Mouse (Mus musculus) hindbrain, postnatal 0 days (tissue): ENCODE measurements at regions not wholly inside any gene's neighbourhood (a gene's known extent, or its start where the extent isn't known, plus 50 kb on each side); places are given as distances from the start of the nearest gene placed in this dataset.

Experiments
- ATAC-seq: fragments of 200-750 bp; cut with Nextera tagmentation; 2 replicates; pipeline ENCODE4 v1.8.0; 2017; ENCODE audit warnings: mild to moderate bottlenecking, moderate TSS enrichment, moderate library complexity
- DNase-seq: peaks from one replicate; pipeline ENCODE4 v3.0.0-alpha.2; 2015; ENCODE audit warnings: low spot score
- H3K27ac ChIP-seq: fragments of 300-500 bp; sonication (generic); 2 replicates; pipeline ENCODE4 v1.5.1; 2014; ENCODE audit warnings: mild to moderate bottlenecking
- H3K27me3 ChIP-seq: fragments of 300-500 bp; sonication (generic); 2 replicates; pipeline ENCODE4 v1.6.1; 2014; ENCODE audit warnings: low read length, mixed read lengths; ENCODE audit not compliant: insufficient read depth
- H3K36me3 ChIP-seq: fragments of 300-500 bp; sonication (generic); 2 replicates; pipeline ENCODE4 v1.6.1; 2014; ENCODE audit warnings: low read length, mixed read lengths; ENCODE audit not compliant: insufficient read depth
- H3K4me1 ChIP-seq: fragments of 300-500 bp; sonication (generic); 2 replicates; pipeline ENCODE4 v1.6.1; 2014; ENCODE audit warnings: antibody characterized with exemption, low read length, mixed read lengths; ENCODE audit not compliant: insufficient read depth
- H3K4me2 ChIP-seq: fragments of 300-500 bp; sonication (generic); 2 replicates; pipeline ENCODE4 v1.6.1; 2014; ENCODE audit warnings: low read depth, mild to moderate bottlenecking, low read length, moderate library complexity, mixed read lengths
- H3K4me3 ChIP-seq: fragments of 300-500 bp; sonication (generic); 2 replicates; pipeline ENCODE4 v1.5.1; 2014; ENCODE audit warnings: low read length
- H3K9ac ChIP-seq: fragments of 300-500 bp; sonication (generic); replicated peaks from 2 replicates; pipeline ENCODE4 v1.6.1; 2014; ENCODE audit warnings: mild to moderate bottlenecking, low read length, moderate library complexity, mixed read lengths
- H3K9me3 ChIP-seq: fragments of 300-500 bp; sonication (generic); 2 replicates; pipeline ENCODE4 v1.6.1; 2016; ENCODE audit warnings: low read length, mixed read lengths
- CTCF ChIP-seq: IDR thresholded peaks from 2 replicates; pipeline ENCODE4 v1.5.1; 2016; ENCODE audit warnings: antibody characterized with exemption, control low read depth, low read depth
- WGBS: fragments of 180-500 bp; shearing (Covaris S2); extraction: QIAGEN DNeasy Blood & Tissue Kit; methylation state at CpG from one replicate; pipeline ENCODE4 v1.1.7; 2014; 5-methylcytosine and 5-hydroxymethylcytosine counted together

DNA sequence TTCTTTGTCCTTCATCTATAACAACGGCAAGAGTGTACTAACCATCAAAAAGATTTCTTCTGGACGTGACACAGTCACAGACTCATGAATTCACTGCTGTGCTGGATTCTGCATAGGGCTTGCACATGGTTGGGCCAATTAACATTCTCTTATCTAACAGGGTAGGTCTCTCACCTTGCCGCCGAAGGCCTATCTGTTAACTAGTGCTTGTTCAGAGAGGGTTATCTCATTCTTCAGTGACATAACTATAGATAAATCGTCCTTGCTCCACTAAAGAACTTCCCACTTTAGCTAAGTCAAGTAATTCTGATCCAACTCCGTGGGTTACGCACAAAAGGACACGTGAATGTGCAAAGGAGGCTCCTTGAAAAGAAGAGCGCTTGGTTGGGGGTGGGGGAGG lies 899.6 kb downstream of the Basp1 start:
- no peak for TF ChIP-seq CTCF
- no peak overlapping the region for H3K27ac ChIP-seq
- H3K9me3 ChIP-seq = no peaks in the 10 kb centered on the region
- H3K4me3 ChIP-seq = no peak overlapping the region
- ATAC-seq (no peak), DNase-seq (no peak)
- H3K4me1 ChIP-seq = no peaks in the 10 kb centered on the region
- H3K36me3 ChIP-seq = no peaks in the 10 kb centered on the region
- H3K9ac ChIP-seq = no peak overlapping the region
- no peak overlapping the region for H3K4me2 ChIP-seq
- H3K27me3 ChIP-seq = no peaks in the 10 kb centered on the region
- 84% methylated on average over 9 of the region's 9 CpGs for WGBS

DNA sequence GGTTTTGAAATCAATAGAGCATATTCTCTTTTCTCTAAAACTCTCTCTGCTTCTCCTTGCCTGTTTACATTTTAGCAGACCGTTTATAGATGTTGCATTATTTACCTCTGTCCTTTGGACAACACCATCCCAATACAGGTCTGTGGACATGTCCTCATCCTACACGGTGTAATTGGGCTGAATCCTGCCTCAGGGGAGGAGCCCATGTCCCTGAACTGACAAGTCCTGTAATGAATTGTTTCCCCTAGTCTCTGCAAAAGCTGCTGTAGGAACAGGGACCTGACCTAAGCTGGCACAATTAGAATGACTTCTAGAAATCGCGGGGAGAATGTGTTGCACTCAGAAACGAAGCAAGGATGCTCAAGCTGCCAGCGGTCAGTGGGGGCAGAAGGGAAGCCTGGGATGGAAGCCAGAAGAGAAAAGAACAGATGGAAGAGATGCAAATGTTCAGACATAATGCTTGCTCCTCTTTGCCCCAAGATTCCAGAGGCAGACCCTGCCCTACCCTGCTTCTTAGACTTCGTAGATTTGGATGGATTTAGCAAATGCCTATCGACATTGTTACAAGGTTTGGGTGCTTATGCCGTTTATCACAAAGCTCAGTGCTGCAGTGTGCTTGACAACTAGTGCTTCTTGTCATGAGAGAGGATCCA lies 911.5 kb downstream of the Basp1 start:
- no peaks in the 10 kb centered on the region for H3K27me3 ChIP-seq
- H3K4me3 ChIP-seq = no peak overlapping the region
- H3K27ac ChIP-seq = no peak overlapping the region
- no peak overlapping the region for H3K9ac ChIP-seq
- 51% methylated on average over 9 of the region's 9 CpGs for WGBS
- TF ChIP-seq CTCF = no peak
- DNase-seq (peak; percentile 60), ATAC-seq (peak; percentile 62)
- H3K4me2 ChIP-seq = peak overlapping the region; percentile 28; the same call in 1 of the 2 replicates
- no peaks in the 10 kb centered on the region for H3K36me3 ChIP-seq
- H3K9me3 ChIP-seq = no peaks in the 10 kb centered on the region
- H3K4me1 ChIP-seq = 0 out of 2 replicates have a peak, but pooled peaks cover 3% of the 10 kb centered on the region

DNA sequence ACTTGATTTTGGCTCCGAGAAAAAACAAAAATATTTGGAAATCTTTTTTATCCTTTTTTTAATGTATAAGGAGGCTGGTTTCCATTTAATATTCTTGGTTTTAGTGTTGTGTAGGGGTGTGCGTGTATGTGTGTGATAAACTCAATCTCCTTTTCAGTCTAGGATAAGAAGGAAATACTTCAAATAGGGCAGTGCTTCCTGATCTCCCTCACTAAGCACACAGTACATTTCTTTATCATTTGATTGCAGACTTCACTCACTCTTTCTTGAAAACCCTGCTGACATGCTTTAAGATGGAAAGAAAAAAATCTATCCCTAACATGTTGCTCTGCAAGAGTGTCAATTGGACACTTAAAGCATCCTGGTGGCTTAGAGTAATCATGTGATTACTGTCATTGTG lies 927.3 kb downstream of the Basp1 start:
- ATAC-seq (no peak), DNase-seq (no peak)
- Histone ChIP-seq H3K27ac (no peak overlapping the region), H3K36me3 (no peaks in the 10 kb centered on the region), H3K4me3 (no peak overlapping the region), H3K9me3 (no peaks in the 10 kb centered on the region), H3K4me2 (no peak overlapping the region), H3K4me1 (no peaks in the 10 kb centered on the region), H3K27me3 (no peaks in the 10 kb centered on the region), H3K9ac (no peak overlapping the region)
- no peak for TF ChIP-seq CTCF
- 92% methylated on average over 2 of the region's 2 CpGs for WGBS

DNA sequence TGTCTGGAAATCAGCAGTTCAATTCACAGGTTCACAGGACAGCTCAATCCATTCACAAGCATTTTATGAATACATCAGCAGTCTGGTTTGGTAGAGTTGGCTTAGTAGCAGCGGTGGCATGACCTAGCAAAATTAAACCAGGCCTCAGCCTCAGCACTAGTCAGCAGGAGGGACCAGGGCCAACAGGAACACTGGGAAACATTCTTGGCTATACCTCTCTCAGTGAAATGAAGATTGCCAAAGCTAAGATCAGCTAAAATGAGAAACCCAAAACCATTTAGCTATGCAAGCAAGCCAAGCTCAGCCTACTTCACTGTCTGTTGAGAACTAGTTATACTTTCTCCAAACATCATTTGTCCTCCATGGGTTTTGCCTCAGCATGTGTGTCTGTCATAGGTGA lies 945.3 kb downstream of the Basp1 start:
- no peak overlapping the region for H3K27ac ChIP-seq
- WGBS = 71% methylated on average over 1 of the region's 1 CpGs
- no peak overlapping the region for H3K9ac ChIP-seq
- H3K36me3 ChIP-seq = no peaks in the 10 kb centered on the region
- H3K4me3 ChIP-seq = no peak overlapping the region
- no peak overlapping the region for H3K4me2 ChIP-seq
- ATAC-seq (no peak), DNase-seq (no peak)
- H3K4me1 ChIP-seq = no peaks in the 10 kb centered on the region
- H3K9me3 ChIP-seq = no peaks in the 10 kb centered on the region
- H3K27me3 ChIP-seq = no peaks in the 10 kb centered on the region
- TF ChIP-seq CTCF = no peak

DNA sequence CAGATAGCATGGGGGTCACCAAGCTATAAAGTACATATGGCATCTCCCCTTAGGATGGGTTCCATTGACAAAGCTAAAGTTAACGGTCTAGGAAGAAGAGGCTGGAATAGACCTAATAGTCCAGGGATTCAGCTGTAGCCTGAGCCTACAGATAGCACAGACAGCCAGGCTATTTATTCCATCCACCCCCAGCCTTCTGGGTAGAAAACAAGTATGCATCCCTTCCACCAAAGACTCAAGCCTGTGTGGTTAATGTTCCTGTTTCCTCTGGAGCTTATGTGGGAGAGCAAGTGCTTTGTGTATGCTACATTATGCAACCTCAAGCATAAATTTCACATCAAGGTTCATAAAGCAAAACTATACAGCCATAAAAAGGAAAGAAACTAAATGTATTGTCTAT lies 955.8 kb downstream of the Basp1 start:
- no peak overlapping the region for H3K27ac ChIP-seq
- no peak for DNase-seq

DNA sequence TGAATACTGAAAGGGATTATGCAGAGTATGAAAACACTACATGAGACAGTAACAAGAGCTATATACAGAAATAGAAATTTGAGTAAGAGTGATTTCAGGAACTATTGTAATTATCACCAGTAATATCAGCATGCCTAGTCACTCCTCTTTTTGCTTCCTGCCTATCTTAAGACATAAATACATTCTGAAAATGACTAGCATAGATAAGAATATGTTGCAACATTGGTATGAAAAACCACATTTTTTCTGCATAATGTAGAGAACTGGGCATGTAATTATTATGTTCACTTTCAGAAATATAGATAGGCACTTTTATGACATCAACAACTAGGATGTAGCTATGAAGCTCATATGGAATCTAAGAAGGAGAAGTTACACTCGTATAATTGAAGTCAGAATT lies 980.5 kb downstream of the Basp1 start:
- no peak for ATAC-seq
- Histone ChIP-seq H3K36me3 (no peaks in the 10 kb centered on the region), H3K4me1 (no peaks in the 10 kb centered on the region), H3K9me3 (no peaks in the 10 kb centered on the region), H3K9ac (no peak overlapping the region), H3K4me2 (no peak overlapping the region), H3K4me3 (no peak overlapping the region), H3K27me3 (no peaks in the 10 kb centered on the region), H3K27ac (no peak overlapping the region)
- 86% methylated on average over 1 of the region's 1 CpGs for WGBS
- TF ChIP-seq CTCF = no peak
- no peak for DNase-seq

More for the DNA sequence above, 955.8 kb downstream of the Basp1 start:
- no peak overlapping the region for H3K4me2 ChIP-seq
- H3K9ac ChIP-seq = no peak overlapping the region
- TF ChIP-seq CTCF = no peak
- no peak overlapping the region for H3K4me3 ChIP-seq
- H3K27me3 ChIP-seq = no peaks in the 10 kb centered on the region
- H3K36me3 ChIP-seq = no peaks in the 10 kb centered on the region
- no peak for ATAC-seq
- H3K9me3 ChIP-seq = no peaks in the 10 kb centered on the region
- WGBS = 89% methylated on average over 1 of the region's 1 CpGs
- H3K4me1 ChIP-seq = no peaks in the 10 kb centered on the region

DNA sequence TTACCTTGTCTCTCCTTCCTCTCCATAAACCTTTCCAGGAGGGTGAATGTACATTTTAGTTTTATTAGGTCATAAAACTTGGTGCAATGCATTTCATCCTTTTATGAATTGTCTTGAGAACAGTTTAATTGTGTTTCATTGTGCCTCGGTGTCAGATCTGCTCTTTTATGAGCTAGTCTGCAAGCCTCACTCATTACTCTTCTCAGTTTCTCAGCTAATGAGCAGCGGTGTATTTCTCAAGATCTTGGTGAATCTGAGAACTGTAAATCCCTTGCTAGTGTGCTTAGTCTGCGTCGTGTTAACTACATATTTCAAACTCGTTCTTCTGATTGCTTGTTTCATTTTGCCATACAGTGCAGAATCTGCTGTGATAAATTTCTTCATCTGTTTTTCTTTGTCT lies 984.4 kb downstream of the Basp1 start:
- no peak overlapping the region for H3K4me3 ChIP-seq
- H3K36me3 ChIP-seq = no peaks in the 10 kb centered on the region
- H3K4me2 ChIP-seq = no peak overlapping the region
- no peak overlapping the region for H3K9ac ChIP-seq
- TF ChIP-seq CTCF = no peak
- H3K27me3 ChIP-seq = no peaks in the 10 kb centered on the region
- H3K4me1 ChIP-seq = no peaks in the 10 kb centered on the region
- peak; percentile 9 for DNase-seq
- no peaks in the 10 kb centered on the region for H3K9me3 ChIP-seq
- no peak for ATAC-seq
- H3K27ac ChIP-seq = no peak overlapping the region
- WGBS = 81% methylated on average over 5 of the region's 5 CpGs
